Mouse (Mus musculus): ENCODE data around the gene Txndc11. TPM values are rescaled to one million over a fixed set of nuclear protein-coding genes. Genes with fewer than 3 reads are reported as not detected.

The Txndc11 gene
- polyA plus RNA-seq (2012; rRNA removed), result 10.8 and 13.0 TPM in 2 replicates

DNA sequence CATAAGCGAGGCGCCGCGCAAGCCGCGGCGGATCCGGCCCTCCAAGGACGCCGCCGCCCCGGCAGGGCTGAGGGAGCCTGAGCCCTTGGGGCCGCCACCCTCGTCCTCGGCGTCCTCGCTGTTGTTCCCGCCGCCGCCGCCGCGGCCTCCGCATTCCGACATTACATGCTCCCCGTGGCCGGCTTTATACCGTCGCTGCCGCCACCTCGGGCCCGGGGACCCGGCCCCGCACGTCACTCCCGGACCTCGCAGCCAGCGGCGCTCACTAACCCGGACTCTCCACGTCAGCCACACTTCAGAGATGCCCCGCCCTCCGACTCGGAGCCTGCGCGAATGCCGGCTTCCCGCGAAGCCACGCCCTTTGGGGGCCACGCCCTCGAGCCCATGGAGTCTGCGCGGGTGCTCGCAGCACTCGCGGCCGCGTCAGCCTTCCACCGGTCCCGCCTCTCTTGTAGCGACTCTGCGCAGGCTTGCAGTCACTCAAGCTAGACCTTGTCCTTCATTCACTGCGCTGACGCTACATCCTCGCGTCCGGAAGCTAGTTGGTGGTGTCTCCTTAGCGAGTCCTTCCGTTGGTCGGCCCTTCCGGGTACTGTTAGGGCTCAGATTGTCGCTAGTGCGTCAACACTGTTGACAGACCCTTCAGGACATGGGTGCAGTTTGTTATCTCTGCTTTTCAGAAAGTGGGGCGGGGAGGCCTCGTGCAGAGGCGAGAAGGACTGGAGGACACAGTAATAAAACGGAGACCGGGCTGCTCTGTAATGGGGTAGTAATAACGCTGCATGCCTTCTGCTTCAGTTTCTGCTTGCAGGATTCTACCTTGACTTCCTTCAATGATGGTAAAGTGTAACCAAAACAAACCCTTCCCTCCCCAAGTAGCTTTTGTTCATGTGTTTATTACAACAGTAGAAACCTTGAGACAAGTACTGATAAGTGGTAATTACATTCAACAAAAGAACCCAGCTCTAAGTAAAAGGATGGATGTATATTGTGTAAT, at the start of gene Txndc11:
TSS of gene Txndc11 (minus strand) at position 303 of the 997 bp plus-strand sequence.

DNA sequence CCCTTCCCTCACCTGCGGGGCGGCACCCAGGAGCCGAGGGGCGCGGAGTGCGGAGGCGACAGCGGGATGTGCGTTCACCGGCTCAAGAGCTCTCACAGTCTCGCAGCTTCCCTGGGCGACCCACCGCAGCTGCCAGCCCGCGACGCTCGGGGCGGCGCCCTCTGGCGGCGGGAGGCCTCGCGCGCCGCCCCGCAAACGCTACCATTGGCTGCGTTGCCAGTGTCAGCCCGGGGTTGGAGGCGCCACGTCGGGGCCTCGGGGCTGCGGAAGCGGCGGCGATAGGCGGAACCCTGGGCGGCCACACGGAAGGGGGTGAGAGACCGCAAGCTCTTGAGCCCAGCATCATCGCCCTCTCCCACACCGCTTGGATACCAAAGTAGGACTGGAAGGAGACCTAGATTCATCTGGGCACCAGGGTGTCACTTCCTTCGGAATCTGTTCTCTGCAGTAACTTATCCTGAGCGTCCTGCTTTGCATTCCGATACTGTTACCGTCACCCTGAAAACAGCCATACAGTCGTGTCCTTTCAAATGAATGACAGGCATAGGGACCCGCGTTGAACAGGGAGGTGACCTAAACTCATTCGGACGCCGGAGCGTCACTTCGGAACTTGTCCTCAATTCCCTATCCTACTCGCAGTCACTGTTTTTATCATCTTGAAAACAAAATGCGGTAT, 41.9 kb upstream of the Txndc11 start, which contains the start of gene Zc3h7a:
TSS of gene Zc3h7a (minus strand) at position 186 of the 676 bp plus-strand sequence.

DNA sequence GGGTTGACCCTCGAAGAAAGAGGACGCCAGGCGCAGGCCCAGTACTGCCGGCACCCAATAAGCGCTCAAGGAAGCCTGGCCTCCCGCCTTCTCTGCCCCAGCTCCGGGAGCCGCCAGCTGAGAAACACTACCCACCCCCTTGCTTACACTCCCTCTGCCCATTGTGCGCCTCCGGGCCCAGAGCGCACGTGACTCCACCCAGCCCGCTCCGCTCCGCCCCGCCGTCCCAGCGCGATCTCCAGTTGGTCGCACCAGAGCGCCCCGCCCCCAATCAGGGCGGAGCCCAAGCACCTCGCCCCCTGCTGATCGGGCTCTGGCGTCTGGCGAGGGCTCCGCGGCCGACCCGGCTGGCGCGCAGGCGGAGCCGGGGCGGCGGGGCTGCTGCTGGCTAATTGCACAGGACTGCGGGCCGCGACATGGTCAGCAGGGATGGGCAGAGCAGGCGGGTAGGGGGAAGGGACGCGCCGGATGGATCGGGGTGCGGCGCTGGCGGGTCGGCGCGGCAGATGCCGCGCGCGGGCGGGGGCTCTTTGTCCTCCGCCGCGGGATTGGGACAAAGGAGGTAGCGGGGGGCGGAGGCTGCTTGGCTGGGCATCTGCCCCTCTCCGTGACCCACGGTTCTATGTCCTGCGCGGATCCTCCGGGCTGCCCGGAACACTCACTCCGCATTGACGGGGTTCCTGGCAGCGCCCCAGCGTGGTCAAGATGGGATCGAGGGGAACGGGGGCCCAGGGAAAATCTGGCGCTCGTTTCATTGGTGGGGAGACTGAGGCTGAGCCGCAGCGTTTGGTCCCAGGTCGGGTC, 68.2 kb downstream of the Txndc11 start, which contains the start of gene Litaf:
TSS of gene Litaf (minus strand) at position 129 of the 804 bp plus-strand sequence.

DNA sequence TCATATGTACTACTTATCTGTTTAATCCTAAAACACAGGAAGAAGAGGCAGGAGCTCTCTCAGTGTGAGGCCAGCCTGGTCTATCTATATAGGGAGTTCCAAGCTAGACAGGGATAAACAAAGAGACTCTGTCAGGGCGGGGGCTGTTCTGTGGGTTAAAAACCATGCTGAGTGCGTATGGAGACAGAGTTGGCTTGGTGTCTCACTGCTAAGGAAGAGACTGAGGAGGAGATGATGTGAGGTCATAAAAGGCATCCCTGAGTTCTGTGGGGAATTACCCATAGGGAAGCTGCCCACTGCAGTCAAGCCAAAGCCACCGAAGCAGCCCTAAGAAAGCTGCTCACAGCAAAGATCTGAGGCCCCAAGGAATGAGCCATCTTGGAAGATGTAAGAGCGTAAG, 73.8 kb downstream of the Txndc11 start, which contains the start of gene Snn:
TSS of gene Snn (plus strand) at position 301 of the 400 bp plus-strand sequence.

Other genes starting within 250 kb of the Txndc11 start
- 4.8 and 5.9 TPM in 2 replicates for gene Snn, start 73.7 kb downstream of the Txndc11 start, polyA plus RNA-seq (2012; rRNA removed)
- gene Litaf, start 68.5 kb downstream of the Txndc11 start, polyA plus RNA-seq (2012; rRNA removed), result 31.8 and 40.7 TPM in 2 replicates
- gene Zc3h7a, start 41.7 kb upstream of the Txndc11 start, polyA plus RNA-seq (2012; rRNA removed), result 70.0 and 74.0 TPM in 2 replicates
- 25.6 and 26.9 TPM in 2 replicates for gene Rsl1d1, start 68.7 kb upstream of the Txndc11 start, polyA plus RNA-seq (2012; rRNA removed)
- 26.2 and 30.6 TPM in 2 replicates for gene Gspt1, start 119.7 kb upstream of the Txndc11 start, polyA plus RNA-seq (2012; rRNA removed)
- gene Tnfrsf17, start 179.2 kb upstream of the Txndc11 start, polyA plus RNA-seq (2012; rRNA removed), result 0.08 TPM in 1 of 2 replicates, not detected in the other
- gene Snx29, start 188.3 kb upstream of the Txndc11 start, polyA plus RNA-seq (2012; rRNA removed), result 1.2 and 1.3 TPM in 2 replicates

All from liver, embryonic 18 days (tissue).